Mouse (Mus musculus) liver, postnatal 0 days (tissue): ENCODE measurements around the gene 9930111J21Rik2.
"Not testable (repeated sequence)": the region's sequence is repeated elsewhere in the genome, so short reads cannot be mapped to it uniquely, and the experiment has no call there.

Source experiments
- CTCF ChIP-seq: sonication (generic); IDR thresholded peaks from 2 replicates; pipeline ENCODE4 v1.5.1; 2016; ENCODE audit warnings: antibody characterized with exemption, low read depth
- EP300 ChIP-seq: IDR thresholded peaks from 2 replicates; pipeline ENCODE4 v1.6.1; 2016; ENCODE audit warnings: antibody characterized with exemption, low read depth, mild to moderate bottlenecking

GRCm38 (mm10) chr11:49051093-49051891 is at the start of gene 9930111J21Rik2:
- TF ChIP-seq EP300, CTCF: not testable (repeated sequence)
